Mouse (Mus musculus) lung, embryonic 15.5 days (tissue): ENCODE results near the gene Hoxd8. TPM values are rescaled to one million over a fixed set of nuclear protein-coding genes. Genes with fewer than 3 reads are reported as not detected.
A peak's percentile ranks its signal among the peaks of the same experiment; 100 is the strongest.

ENCODE experiments used
- ATAC-seq: fragments of 200-750 bp; cut with Nextera tagmentation; 2 replicates; pipeline ENCODE4 v1.8.0; 2017; ENCODE audit warnings: moderate number of reproducible peaks, borderline replicate concordance; ENCODE audit not compliant: low FRiP score, low TSS enrichment; ENCODE audit errors: extremely low read depth
- H3K27ac ChIP-seq: fragments of 300-500 bp; sonication (generic); 2 replicates; pipeline ENCODE4 v1.5.1; 2015; ENCODE audit warnings: moderate library complexity, mild to moderate bottlenecking, inconsistent platforms
- H3K27me3 ChIP-seq: fragments of 300-500 bp; sonication (generic); 2 replicates; pipeline ENCODE4 v1.6.1; 2015; ENCODE audit warnings: inconsistent platforms
- H3K36me3 ChIP-seq: fragments of 300-500 bp; sonication (generic); 2 replicates; pipeline ENCODE4 v1.6.1; 2015; ENCODE audit warnings: inconsistent platforms
- H3K4me1 ChIP-seq: fragments of 300-500 bp; sonication (generic); 2 replicates; pipeline ENCODE4 v1.6.1; 2015; ENCODE audit warnings: inconsistent platforms
- H3K4me2 ChIP-seq: fragments of 300-500 bp; sonication (generic); 2 replicates; pipeline ENCODE4 v1.6.1; 2015; ENCODE audit warnings: inconsistent platforms, mild to moderate bottlenecking, moderate library complexity
- H3K4me3 ChIP-seq: fragments of 300-500 bp; sonication (generic); 2 replicates; pipeline ENCODE4 v1.5.1; 2015; ENCODE audit warnings: mild to moderate bottlenecking, inconsistent platforms
- H3K9ac ChIP-seq: fragments of 300-500 bp; sonication (generic); 2 replicates; pipeline ENCODE4 v1.6.1; 2015; ENCODE audit warnings: inconsistent platforms
- H3K9me3 ChIP-seq: fragments of 300-500 bp; sonication (generic); 2 replicates; pipeline ENCODE4 v1.6.1; 2016; ENCODE audit warnings: inconsistent platforms
- WGBS: fragments of 180-500 bp; shearing (Covaris S2); methylation state at CpG from one replicate; pipeline ENCODE4 v1.1.7; 2015; 5-methylcytosine and 5-hydroxymethylcytosine counted together
- polyA plus RNA-seq: library from polyadenylated mRNA; unstranded; fragments of >200 nt; fragmentation: Nextera tagmentation; extraction: Ambion mirVana; gene quantifications from 2 replicates; pipeline ENCODE4 v1.2.1, GENCODE M21; 2015

The Hoxd8 gene
- polyA plus RNA-seq, 1 experiment from 2014 or later, result 0.39 TPM

- Histone ChIP-seq H3K4me1 (peaks cover 16% of the 10 kb centered on the region), H3K9me3 (no peaks in the 10 kb centered on the region), H3K4me3 (peak overlapping the region; percentile 46), H3K9ac (no peak overlapping the region), H3K27me3 (peaks cover 98% of the 10 kb centered on the region), H3K36me3 (no peaks in the 10 kb centered on the region), H3K4me2 (peak overlapping the region; percentile 83), H3K27ac (no peak overlapping the region)
- peak; percentile 44; the same call in 1 of the 2 replicates for ATAC-seq
- 0% methylated on average over 6 of the region's 66 CpGs for WGBS
These were observed 618 bp downstream of the Hoxd8 start for GRCm38 (mm10) chr2:74704999-74705466.

- H3K9ac ChIP-seq, result no peak overlapping the region
- H3K4me2 ChIP-seq, result peak overlapping the region; percentile 83
- WGBS, result 2% methylated on average over 59 of the region's 85 CpGs
- peaks cover 16% of the 10 kb centered on the region for H3K4me1 ChIP-seq
- peak; percentile 58; the same call in 1 of the 2 replicates for ATAC-seq
- no peak overlapping the region for H3K27ac ChIP-seq
- H3K27me3 ChIP-seq, result peaks cover 98% of the 10 kb centered on the region
- H3K36me3 ChIP-seq, result no peaks in the 10 kb centered on the region
- H3K9me3 ChIP-seq, result no peaks in the 10 kb centered on the region
- H3K4me3 ChIP-seq, result peak overlapping the region; percentile 46
These were observed 1.2 kb downstream of the Hoxd8 start for GRCm38 (mm10) chr2:74705467-74706089.

GRCm38 (mm10) chr2:74706393-74706960 is 2.1 kb downstream of the Hoxd8 start:
- H3K4me3 ChIP-seq, result no peak overlapping the region
- H3K27me3 ChIP-seq, result peaks cover 98% of the 10 kb centered on the region
- H3K4me2 ChIP-seq, result no peak overlapping the region
- no peaks in the 10 kb centered on the region for H3K36me3 ChIP-seq
- peaks cover 16% of the 10 kb centered on the region for H3K4me1 ChIP-seq
- no peak for ATAC-seq
- 2% methylated on average over 13 of the region's 13 CpGs for WGBS
- H3K27ac ChIP-seq, result no peak overlapping the region
- H3K9ac ChIP-seq, result no peak overlapping the region
- H3K9me3 ChIP-seq, result no peaks in the 10 kb centered on the region

- no peaks in the 10 kb centered on the region for H3K9me3 ChIP-seq
- peaks cover 99% of the 10 kb centered on the region for H3K27me3 ChIP-seq
- H3K4me1 ChIP-seq, result peaks cover 24% of the 10 kb centered on the region
- no peak overlapping the region for H3K9ac ChIP-seq
- H3K4me3 ChIP-seq, result no peak overlapping the region
- no peak for ATAC-seq
- H3K36me3 ChIP-seq, result no peaks in the 10 kb centered on the region
- 10% methylated on average over 7 of the region's 7 CpGs for WGBS
- H3K4me2 ChIP-seq, result no peak overlapping the region
- no peak overlapping the region for H3K27ac ChIP-seq
These were observed 3.2 kb downstream of the Hoxd8 start for GRCm38 (mm10) chr2:74707599-74707998.

- Histone ChIP-seq H3K4me3 (no peak overlapping the region), H3K4me1 (peaks cover 24% of the 10 kb centered on the region), H3K36me3 (no peaks in the 10 kb centered on the region), H3K9ac (no peak overlapping the region), H3K27ac (no peak overlapping the region), H3K9me3 (no peaks in the 10 kb centered on the region), H3K27me3 (peaks cover 99% of the 10 kb centered on the region), H3K4me2 (no peak overlapping the region)
- ATAC-seq, result no peak
- 10% methylated on average over 4 of the region's 4 CpGs for WGBS
These were observed 4.3 kb downstream of the Hoxd8 start for GRCm38 (mm10) chr2:74708676-74709075.

GRCm38 (mm10) chr2:74709465-74710419 is 5.3 kb downstream of the Hoxd8 start:
- WGBS, result 5% methylated on average over 5 of the region's 5 CpGs
- Histone ChIP-seq H3K4me1 (peaks cover 21% of the 10 kb centered on the region), H3K27ac (no peak overlapping the region)

GRCm38 (mm10) chr2:74710929-74711543 is 6.6 kb downstream of the Hoxd8 start:
- 1% methylated on average over 16 of the region's 16 CpGs for WGBS
- H3K4me2 ChIP-seq, result no peak overlapping the region
- H3K36me3 ChIP-seq, result no peaks in the 10 kb centered on the region
- H3K9me3 ChIP-seq, result no peaks in the 10 kb centered on the region
- H3K4me3 ChIP-seq, result no peak overlapping the region
- H3K27ac ChIP-seq, result no peak overlapping the region
- peaks cover 16% of the 10 kb centered on the region; the same call in 1 of the 2 replicates for H3K4me1 ChIP-seq
- H3K27me3 ChIP-seq, result peaks cover 99% of the 10 kb centered on the region
- no peak for ATAC-seq
- H3K9ac ChIP-seq, result no peak overlapping the region

More at GRCm38 (mm10) chr2:74709465-74710419, 5.3 kb downstream of the Hoxd8 start:
- no peak overlapping the region for H3K4me2 ChIP-seq
- no peak overlapping the region for H3K4me3 ChIP-seq
- no peaks in the 10 kb centered on the region for H3K36me3 ChIP-seq
- peaks cover 99% of the 10 kb centered on the region for H3K27me3 ChIP-seq
- no peaks in the 10 kb centered on the region for H3K9me3 ChIP-seq
- no peak overlapping the region for H3K9ac ChIP-seq
- ATAC-seq, result no peak

- Histone ChIP-seq H3K4me3 (peak within 1 kb of the TSS; percentile 16), H3K4me2 (peak within 1 kb of the TSS; percentile 41), H3K27ac (no peak within 1 kb of the TSS), H3K9ac (no peak within 1 kb of the TSS), H3K9me3 (no peaks in the 10 kb centered on the region), H3K27me3 (peaks cover 99% of the 10 kb centered on the region), H3K4me1 (peaks cover 16% of the 10 kb centered on the region; the same call in 1 of the 2 replicates), H3K36me3 (no peaks in the 10 kb centered on the region)
- ATAC-seq, result peak; percentile 33; the same call in 1 of the 2 replicates
- under 1% methylated on average over 65 of the region's 65 CpGs for WGBS
These were observed 7.6 kb downstream of the Hoxd8 start, which contains the start of the genes Hoxd3 and Hoxd4 for GRCm38 (mm10) chr2:74711721-74712621. Gene Hoxd3, plus strand, starts transcription at chr2:74711927. Gene Hoxd4, plus strand, starts transcription at chr2:74711929.

GRCm38 (mm10) chr2:74713239-74714150 is 9.1 kb downstream of the Hoxd8 start:
- no peaks in the 10 kb centered on the region for H3K9me3 ChIP-seq
- no peak overlapping the region for H3K4me2 ChIP-seq
- H3K4me3 ChIP-seq, result no peak overlapping the region
- H3K4me1 ChIP-seq, result peaks cover 16% of the 10 kb centered on the region; the same call in 1 of the 2 replicates
- no peaks in the 10 kb centered on the region for H3K36me3 ChIP-seq
- no peak for ATAC-seq
- H3K27me3 ChIP-seq, result peaks cover 99% of the 10 kb centered on the region
- no peak overlapping the region for H3K27ac ChIP-seq
- H3K9ac ChIP-seq, result no peak overlapping the region
- 7% methylated on average over 19 of the region's 19 CpGs for WGBS
